28 mouse cellular contexts compared by ENCODE assay signal in genomic region chr14:75661548-75661947, GRCm38 (mm10). TPM values are rescaled to one million over a fixed set of nuclear protein-coding genes. Genes with fewer than 3 reads are reported as not detected.
"Had no signal": no experiment of that assay in that cellular context is flagged by ENCODE, and none has a peak within 500 bp of the region (broad histone marks: within the 10 kb centered on the region; RNA-seq: fewer than 3 reads in every experiment).

No protein-coding gene starts in this region.

- H3K27me3 ChIP-seq: kidney, embryonic 15.5 days; limb, embryonic 12.5 days; limb, embryonic 15.5 days; lung, embryonic 15.5 days; neural tube, embryonic 12.5 days had no signal

- H3K4me3 ChIP-seq: kidney, embryonic 15.5 days; left cerebral cortex, adult 2 months; limb, embryonic 12.5 days; limb, embryonic 15.5 days; lung, embryonic 15.5 days; neural tube, embryonic 12.5 days had no signal

- H3K4me1 ChIP-seq: limb, embryonic 12.5 days; limb, embryonic 15.5 days had no signal

- DNase-seq: kidney, adult 11 months; kidney, adult 8-10 months; kidney, postnatal 10 days; kidney, postnatal 36 days; layer of hippocampus, postnatal 36 days; left cerebral cortex, postnatal 4 days; liver, postnatal 0 days; lung, postnatal 14 days; lung, postnatal 4 days; thymus, adult 18-20 months; thymus, postnatal 36 days had no signal

- H3K9me3 ChIP-seq: kidney, embryonic 15.5 days; limb, embryonic 12.5 days; limb, embryonic 15.5 days; lung, embryonic 15.5 days; neural tube, embryonic 12.5 days had no signal

- H3K9ac ChIP-seq: kidney, embryonic 15.5 days; limb, embryonic 12.5 days; limb, embryonic 15.5 days; liver, embryonic 14.5 days; liver, postnatal 0 days; lung, embryonic 15.5 days; neural tube, embryonic 12.5 days had no signal

- H3K27ac ChIP-seq: kidney, embryonic 15.5 days; left cerebral cortex, adult 2 months; limb, embryonic 12.5 days; limb, embryonic 15.5 days; liver, embryonic 14.5 days; lung, embryonic 15.5 days; neural tube, embryonic 12.5 days had no signal

- H3K4me2 ChIP-seq: kidney, embryonic 15.5 days; limb, embryonic 12.5 days; limb, embryonic 15.5 days; liver, embryonic 11.5 days; lung, embryonic 15.5 days; neural tube, embryonic 12.5 days had no signal

- H3K36me3 ChIP-seq: kidney, embryonic 15.5 days; limb, embryonic 12.5 days; limb, embryonic 15.5 days; lung, embryonic 15.5 days; neural tube, embryonic 12.5 days had no signal

- ATAC-seq: liver, postnatal 0 days; midbrain, embryonic 16.5 days had no signal

RNA-seq across cellular contexts. Expression of gene Erich6b, which starts 19.5 kb away (rescaled TPM):
- total RNA-seq: layer of hippocampus, adult 8-10 months; layer of hippocampus, postnatal 10 days; layer of hippocampus, postnatal 36 days; left cerebral cortex, adult 2 months; left cerebral cortex, postnatal 10 days; left cerebral cortex, postnatal 4 days; megakaryocyte progenitor cell, adult 5-6 weeks; megakaryocyte-erythroid progenitor cell, adult 5-6 weeks had no signal
- polyA plus RNA-seq: limb, embryonic 12.5 days; limb, embryonic 15.5 days; liver, embryonic 11.5 days; liver, embryonic 14.5 days; liver, postnatal 0 days; lung, embryonic 15.5 days; midbrain, embryonic 16.5 days; neural tube, embryonic 12.5 days; small intestine, adult 2 months; spleen, adult 2 months; stomach, embryonic 16.5 days had no signal
